Comparison of ENCODE assay signal across 35 mouse cellular contexts in genomic region chr5:132270896-132271295, GRCm38 (mm10).
"Had no signal": no experiment of that assay in that cellular context is flagged by ENCODE, and none has a peak within 500 bp of the region (broad histone marks: within the 10 kb centered on the region; RNA-seq: fewer than 3 reads in every experiment).

No protein-coding gene starts in this region.

- H3K27ac ChIP-seq: heart, embryonic 10.5 days; heart, embryonic 13.5 days; heart, embryonic 15.5 days; hindbrain, embryonic 10.5 days; hindbrain, embryonic 12.5 days; hindbrain, embryonic 13.5 days; hindbrain, embryonic 14.5 days; hindbrain, embryonic 15.5 days; hindbrain, postnatal 0 days; intestine, embryonic 15.5 days; kidney, embryonic 15.5 days; kidney, postnatal 0 days; layer of hippocampus, adult 2 months had no signal

- H3K36me3 ChIP-seq: heart, embryonic 10.5 days; heart, embryonic 12.5 days; heart, embryonic 13.5 days; heart, embryonic 15.5 days; hindbrain, embryonic 10.5 days; hindbrain, embryonic 12.5 days; hindbrain, embryonic 13.5 days; hindbrain, embryonic 15.5 days; intestine, embryonic 15.5 days; kidney, embryonic 15.5 days had no signal

- H3K4me2 ChIP-seq: heart, embryonic 11.5 days; heart, embryonic 12.5 days; heart, embryonic 13.5 days; heart, embryonic 15.5 days; hindbrain, embryonic 12.5 days; hindbrain, embryonic 13.5 days; hindbrain, embryonic 14.5 days; hindbrain, embryonic 15.5 days; intestine, embryonic 15.5 days; kidney, embryonic 15.5 days had no signal

- ATAC-seq: hindbrain, embryonic 16.5 days; hindbrain, postnatal 0 days; inflammation-experienced regulatory T-cells, adult 6 months; intestine, embryonic 15.5 days; intestine, embryonic 16.5 days; intestine, postnatal 0 days had no signal

- H3K4me3 ChIP-seq: heart, embryonic 10.5 days; heart, embryonic 12.5 days; heart, embryonic 13.5 days; heart, embryonic 15.5 days; hindbrain, embryonic 10.5 days; hindbrain, embryonic 12.5 days; hindbrain, embryonic 13.5 days; hindbrain, embryonic 15.5 days; intestine, embryonic 15.5 days; kidney, embryonic 15.5 days; layer of hippocampus, adult 2 months had no signal

- H3K27me3 ChIP-seq: heart, embryonic 12.5 days; heart, embryonic 13.5 days; heart, embryonic 15.5 days; hindbrain, embryonic 12.5 days; hindbrain, embryonic 13.5 days; hindbrain, embryonic 15.5 days; intestine, embryonic 15.5 days; kidney, embryonic 15.5 days had no signal

- DNase-seq: heart, postnatal 10 days; heart, postnatal 14 days; heart, postnatal 36 days; heart, postnatal 4 days; kidney, adult 11 months; kidney, adult 18-20 months; kidney, adult 2 months; kidney, adult 8-10 months; kidney, adult 9 months; kidney, postnatal 10 days; kidney, postnatal 14 days; kidney, postnatal 25 days; kidney, postnatal 36 days; kidney, postnatal 4 days; layer of hippocampus, adult 9-11 months; layer of hippocampus, postnatal 36 days had no signal

- H3K9ac ChIP-seq: heart, embryonic 12.5 days; heart, embryonic 13.5 days; heart, embryonic 15.5 days; hindbrain, embryonic 12.5 days; hindbrain, embryonic 13.5 days; hindbrain, embryonic 14.5 days; hindbrain, embryonic 15.5 days; intestine, embryonic 15.5 days; kidney, embryonic 15.5 days had no signal

- H3K9me3 ChIP-seq: heart, embryonic 10.5 days; heart, embryonic 12.5 days; heart, embryonic 13.5 days; heart, embryonic 15.5 days; hindbrain, embryonic 10.5 days; hindbrain, embryonic 12.5 days; hindbrain, embryonic 13.5 days; hindbrain, embryonic 15.5 days; intestine, embryonic 15.5 days; kidney, embryonic 15.5 days had no signal
